Mouse (Mus musculus): ENCODE measurements around the gene Prr18.
"Not testable (repeated sequence)": the region's sequence is repeated elsewhere in the genome, so short reads cannot be mapped to it uniquely, and the experiment has no call there.

Gene Prr18

DNA sequence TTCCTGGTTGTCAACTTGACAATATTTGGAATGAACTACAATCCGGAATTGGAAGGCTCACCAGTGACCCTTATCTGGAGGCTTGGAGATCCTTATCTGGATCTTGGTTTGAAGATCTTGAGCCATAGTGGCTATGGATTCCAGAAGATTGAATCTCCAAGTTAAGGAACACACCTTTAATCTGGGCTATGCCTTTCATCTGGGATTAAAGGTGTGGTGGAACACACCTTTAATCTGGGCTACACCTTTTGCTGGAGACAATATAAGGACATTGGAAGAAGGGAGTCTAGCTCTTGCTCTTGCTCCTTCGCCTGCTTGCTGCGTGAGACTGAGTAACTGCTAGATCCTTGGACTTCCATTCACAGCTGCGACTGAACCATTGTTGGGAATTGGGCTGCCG lies at the start of gene Prr18:
Prr18 (plus strand) TSS at position 301 of the 400 bp plus-strand sequence.
- in situ Hi-C loops (cut with MboI): not testable (repeated sequence)

DNA sequence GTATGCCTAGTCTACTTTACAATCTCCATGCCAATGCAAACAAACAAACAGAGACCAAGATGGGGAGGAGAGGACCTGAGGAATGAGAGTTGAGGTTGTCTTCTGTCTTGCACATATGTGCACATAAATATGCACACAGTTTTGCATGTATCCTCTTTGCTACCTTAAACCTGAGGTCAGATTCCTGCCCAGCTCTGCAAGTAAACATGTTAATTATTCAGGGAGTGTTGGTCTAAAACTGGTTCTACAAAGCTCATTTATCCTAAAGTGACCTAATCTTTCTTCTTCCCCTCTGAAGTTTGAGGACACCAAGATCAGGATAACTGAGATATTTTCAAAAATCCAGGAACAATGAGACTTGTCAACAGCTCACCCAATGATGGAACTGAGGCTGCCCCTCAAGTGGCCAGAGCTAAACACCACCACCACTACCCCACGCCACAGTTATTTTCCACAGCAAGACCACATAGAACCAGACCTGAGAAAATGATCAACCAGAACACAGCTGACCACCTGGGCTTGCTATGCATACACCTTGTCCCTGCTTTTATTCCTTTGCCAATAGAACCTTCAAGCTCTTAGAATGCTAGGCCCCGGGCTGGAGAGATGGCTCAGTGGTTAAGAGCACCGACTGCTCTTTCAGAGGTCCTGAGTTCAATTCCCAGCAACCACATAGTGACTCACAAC lies 47.1 kb upstream of the Prr18 start:
- in situ Hi-C loops (cut with MboI): no loop called here

DNA sequence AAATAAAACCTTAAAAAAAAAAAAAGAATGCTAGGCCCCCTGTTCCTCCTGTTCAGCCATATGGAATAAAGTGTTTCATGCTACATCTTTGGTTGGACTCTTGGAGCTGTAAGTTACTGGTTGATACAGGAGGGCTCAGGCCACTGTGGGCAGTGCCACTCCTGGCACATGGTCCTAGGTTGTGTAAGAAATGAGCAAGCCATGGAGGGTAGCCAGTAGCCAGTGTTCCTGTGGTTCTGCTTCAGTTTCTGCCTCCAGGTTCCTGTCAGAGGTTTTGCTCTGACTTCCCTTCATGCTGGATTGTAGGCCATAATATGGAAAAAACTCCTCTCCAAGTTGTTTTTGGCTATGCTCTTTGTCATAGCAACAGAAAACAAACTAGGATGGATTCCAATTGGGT lies 46.5 kb upstream of the Prr18 start:
- in situ Hi-C loops (cut with MboI): no loop called here

DNA sequence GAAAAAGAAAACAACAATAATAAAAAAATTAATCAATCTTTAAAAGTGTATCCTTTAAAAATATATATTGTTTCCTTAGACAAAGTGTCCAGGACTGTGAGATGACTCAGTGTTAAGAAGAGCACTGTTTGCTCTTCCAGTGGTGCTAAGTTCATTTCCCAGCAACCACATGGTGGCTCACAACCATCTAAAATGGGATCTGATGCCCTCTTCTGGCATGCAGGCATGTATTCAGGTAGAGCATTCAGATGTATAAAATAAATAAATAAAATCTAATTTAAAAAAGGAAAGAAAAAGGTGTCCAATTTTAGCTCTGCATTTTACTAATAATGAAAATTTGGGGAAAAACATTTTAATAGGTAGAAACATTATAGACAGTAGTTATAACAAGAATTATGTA lies 41.4 kb upstream of the Prr18 start:
- in situ Hi-C loops (cut with MboI): no loop called here

DNA sequence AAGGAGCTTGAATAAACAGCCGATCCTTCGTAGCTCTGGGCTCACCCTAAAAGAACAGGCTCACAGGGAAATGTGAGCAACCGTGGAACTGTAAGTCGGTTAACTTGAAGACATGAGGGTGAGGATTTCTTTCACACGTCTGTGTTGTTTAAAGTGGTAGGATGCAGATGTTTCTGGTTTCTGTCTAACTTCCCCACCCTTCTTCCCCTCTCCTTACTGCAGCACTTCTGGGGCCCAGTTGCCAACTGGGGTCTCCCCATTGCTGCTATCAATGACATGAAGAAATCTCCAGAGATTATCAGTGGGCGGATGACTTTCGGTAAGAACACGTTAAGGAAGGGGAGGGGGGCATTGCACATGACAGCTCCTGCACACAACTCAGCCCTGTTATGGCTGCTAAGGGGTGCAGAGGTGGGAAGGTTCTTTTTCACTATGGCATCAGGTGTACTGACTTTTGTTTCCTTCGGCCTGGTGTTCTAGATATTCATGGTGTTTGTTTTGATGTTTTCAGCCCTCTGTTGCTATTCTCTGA lies 40.9 kb upstream of the Prr18 start:
- in situ Hi-C loops (cut with MboI): no loop called here

DNA sequence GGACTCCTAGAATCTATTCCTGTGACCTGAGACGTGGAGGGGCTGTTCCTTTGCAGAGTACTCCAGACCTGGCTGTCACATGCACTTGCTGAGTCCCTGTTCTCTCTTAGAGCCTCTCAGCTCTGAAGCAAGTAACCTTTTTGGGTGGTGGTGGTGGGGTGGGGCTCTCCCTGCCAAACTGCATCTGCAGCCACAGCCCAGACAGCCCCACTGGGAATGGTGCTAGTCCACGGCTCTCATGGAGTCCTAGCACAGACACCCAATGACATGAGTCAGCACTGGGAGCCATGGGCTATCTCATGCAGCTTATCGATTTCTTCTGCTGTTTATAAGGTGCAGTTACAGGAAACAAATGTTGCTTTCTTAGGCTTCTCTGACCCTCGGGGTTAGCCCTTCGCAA lies 39.5 kb upstream of the Prr18 start:
- in situ Hi-C loops (cut with MboI): no loop called here

DNA sequence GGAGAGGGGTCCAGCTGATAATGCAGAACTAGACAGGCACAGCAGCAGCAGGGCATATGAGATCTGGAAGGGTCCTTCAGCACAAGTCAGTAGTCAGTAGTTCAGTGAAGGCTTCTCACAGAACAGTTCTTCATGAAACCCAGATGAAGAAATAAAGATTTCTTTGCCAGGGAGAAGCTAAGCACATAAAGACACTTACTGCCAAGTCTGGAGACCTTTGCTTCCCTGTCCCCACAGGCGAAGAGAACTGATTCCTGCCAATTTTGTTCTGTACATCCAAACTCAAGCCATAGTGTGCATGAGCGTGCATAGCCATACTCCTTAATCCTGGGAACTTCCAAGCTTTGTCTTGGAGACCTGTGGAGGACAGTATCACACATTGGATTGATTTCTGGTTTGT lies 39.0 kb upstream of the Prr18 start:
- in situ Hi-C loops (cut with MboI): no loop called here

DNA sequence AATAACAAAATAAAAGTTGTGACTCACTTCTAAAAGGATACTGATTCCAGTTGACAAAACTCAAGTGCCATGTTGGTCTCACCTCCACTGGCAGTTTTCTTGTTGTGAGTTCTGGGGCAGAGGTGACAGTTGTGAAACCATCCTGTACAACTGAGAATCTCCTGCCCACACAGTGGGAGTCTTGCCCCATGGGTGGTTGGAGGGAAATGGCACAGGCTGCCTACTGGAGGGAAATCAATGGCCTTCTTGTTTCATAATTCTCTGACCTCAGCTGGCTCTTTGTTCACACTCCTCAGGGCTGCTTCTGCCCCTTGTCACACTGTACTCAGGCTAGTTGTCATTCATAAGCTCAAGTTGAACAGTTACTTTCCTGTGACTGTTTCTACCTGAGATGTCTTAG lies 37.7 kb upstream of the Prr18 start:
- in situ Hi-C loops (cut with MboI): no loop called here

DNA sequence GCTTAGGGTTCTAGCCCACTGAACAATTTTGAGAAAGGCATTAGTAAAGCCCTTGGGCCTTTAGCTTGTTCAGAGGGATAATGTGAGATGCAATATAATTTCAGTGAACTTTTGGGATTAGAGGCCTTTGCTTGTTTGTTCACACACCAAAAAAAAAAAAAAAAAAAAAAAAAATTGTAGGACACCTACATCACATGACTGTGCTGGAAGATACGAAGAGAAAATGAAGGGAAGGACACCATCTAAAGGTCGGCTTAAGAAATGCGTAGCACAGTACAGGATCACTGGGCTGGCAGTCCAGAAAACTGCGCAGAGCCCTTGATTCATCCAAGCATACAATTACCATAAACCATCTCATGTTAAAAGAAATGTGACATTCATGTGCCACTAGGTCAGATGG lies 35.7 kb upstream of the Prr18 start:
- in situ Hi-C loops (cut with MboI): no loop called here

DNA sequence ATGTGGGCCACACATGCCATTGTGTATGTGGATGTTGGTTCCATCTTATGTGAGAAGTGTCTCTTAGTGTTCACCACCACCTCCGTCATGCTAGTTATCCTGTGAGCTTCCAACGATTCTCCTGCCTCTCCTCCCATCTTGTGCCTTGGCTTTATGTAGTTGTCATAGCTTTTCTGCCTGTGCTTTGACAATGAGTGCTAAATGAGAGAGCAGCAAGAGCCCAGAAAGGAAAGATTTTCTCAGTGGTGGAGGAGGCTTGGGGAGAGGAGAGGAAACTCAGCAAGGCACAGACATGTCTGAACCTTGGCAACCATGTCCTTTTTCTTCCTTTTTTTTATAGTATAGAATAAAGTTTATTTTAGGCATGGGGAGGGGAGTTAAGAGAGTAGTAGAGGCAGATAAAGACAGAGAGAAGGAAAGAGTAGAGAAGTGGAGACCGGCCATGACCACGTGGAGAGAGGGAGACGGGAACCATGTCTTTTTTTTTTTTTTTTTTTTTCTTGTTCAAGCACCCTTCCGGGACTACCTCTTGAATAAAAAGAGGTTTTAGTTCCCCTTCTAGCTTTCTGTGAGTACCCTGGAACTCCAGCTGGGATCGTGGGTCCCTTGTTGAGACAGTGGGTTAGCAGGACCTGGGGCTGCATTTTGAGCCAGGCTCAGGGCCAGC lies 34.4 kb upstream of the Prr18 start:
- in situ Hi-C loops (cut with MboI): no loop called here

DNA sequence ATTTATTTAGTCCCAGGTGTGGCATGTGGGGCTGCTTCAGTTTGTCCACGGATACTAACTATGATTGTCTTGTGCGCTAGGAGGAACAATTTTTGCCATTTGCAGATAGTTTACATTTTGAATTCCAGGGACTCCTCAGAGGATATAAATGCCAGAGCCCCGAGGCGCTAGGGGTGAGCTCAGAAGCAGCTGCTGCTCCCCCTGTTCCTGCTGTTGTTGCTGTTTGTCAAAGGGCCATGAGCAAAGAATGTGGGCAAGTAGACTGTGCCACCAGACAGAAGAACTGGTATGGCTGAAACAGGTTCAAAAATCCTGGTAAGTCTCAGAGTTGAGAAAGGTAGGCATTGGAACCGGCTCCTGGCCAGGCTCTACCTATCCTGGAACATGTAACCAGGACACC lies 33.6 kb upstream of the Prr18 start:
- in situ Hi-C loops (cut with MboI): no loop called here

DNA sequence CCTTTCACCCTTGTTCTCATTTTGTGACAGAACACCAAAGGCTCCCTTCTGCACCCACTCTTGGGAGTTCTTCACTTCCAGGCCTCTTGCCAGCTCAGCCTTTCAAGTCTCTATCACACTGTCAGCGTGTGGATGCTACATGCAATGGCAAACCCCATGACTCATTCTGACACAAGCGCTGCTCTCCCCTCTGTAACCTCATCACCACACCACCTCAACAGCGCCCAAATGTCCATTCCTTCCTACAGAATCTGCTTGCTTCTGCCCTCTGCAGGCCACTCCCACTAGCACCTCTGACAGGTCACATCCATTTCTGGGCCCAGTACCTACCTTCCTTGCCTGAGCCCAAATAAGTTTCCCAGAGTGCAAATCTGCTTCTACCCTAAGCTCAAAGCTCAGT lies 31.5 kb upstream of the Prr18 start:
- in situ Hi-C loops (cut with MboI): no loop called here

DNA sequence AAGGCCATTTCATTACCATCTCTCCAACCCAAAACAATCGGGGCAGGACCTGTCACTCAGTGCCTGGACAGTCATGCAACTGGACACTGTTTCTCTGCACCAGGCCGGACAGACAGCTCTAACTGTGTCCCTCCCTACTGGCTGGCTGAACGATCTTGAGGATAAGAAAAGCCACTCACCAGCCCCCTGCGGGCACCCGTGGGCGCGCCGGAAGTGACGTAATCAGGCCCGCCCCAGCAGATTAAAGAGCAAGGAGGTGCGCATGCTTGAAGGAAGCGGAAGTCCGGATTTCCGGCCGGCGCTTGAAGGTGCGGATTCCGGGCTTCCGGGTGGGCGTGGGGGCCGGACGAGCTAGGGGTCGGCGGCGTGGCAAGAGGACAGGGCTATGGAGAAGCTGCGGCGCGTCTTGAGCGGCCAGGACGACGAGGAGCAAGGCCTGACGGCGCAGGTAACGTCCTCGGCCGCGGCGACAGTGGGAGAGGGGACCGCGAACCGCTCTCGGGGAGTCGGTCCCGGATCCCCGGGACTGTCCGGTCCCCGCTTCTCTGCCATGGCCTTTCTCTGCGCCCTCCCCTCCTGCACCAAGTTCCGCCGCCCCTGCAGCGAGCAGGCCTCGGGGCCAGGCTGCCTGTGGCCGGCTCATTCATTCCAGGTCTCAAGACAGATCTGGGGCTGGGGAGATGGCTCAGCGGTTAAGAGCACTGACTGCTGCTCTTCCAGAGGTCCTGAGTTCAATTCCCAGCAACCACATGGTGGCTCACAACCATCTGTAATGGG lies 26.2 kb upstream of the Prr18 start, which contains the start of gene Sft2d1:
Sft2d1 (plus strand) TSS at position 265 of the 777 bp plus-strand sequence.
- in situ Hi-C loops (cut with MboI): no loop called here

DNA sequence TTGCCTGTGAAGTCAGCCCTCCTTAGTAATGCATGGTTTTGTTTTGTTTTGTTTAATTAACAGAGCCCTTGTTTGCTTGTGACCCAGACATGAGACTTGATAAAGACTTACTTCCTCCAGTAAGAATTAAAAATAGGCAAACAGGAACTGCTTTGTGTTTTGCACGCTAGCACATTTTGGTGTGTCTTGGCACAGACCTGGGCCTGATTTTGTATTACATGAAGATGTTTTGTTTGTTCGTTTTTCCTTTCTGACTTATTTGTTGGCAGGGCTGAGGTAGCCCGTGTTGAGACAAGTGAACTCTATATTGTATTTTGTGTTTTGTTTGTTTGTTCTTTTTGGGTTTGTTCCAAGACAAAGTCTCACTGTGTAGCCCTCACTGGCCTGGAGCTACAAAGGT lies 25.5 kb upstream of the Prr18 start:
- in situ Hi-C loops (cut with MboI): no loop called here

DNA sequence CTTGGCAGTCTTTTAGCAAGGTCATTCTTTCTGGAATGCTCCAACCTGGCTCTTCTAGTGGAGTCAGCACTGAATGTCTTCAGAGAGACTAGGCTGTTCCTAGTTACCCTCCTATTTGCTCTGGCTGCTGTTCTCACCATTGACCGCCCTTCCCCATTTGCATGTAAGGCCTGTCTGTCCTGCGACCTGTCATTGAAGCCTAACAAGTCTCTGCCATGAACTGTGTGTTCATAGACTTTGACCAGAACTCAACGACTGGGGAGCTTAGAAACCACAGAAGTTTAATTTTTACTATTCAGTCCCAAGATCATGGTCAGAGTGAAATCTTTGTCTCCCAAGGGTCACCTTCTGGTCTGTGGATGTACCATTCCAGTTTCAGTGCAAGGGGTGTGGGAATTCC lies 23.3 kb upstream of the Prr18 start:
- in situ Hi-C loops (cut with MboI): no loop called here

DNA sequence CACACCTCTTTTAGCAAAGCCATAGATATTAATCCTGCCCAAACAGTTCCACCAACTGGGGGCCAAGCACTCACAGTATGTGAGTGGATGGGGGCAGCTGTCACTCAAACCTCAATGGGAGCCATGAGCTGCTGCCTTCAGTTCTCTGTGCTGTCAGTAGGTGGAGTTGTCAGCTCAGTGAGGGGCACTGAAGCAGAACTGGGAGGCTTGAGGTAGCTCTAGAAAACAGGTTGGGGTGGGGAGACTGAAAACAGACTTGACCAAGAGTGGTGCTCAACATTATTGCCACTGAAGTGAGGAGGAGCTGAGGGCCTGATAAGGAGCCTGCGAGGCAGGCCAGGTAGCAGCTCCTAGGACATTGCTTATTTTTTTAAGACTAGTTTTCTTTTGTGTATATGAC lies 21.0 kb upstream of the Prr18 start:
- in situ Hi-C loops (cut with MboI): no loop called here

DNA sequence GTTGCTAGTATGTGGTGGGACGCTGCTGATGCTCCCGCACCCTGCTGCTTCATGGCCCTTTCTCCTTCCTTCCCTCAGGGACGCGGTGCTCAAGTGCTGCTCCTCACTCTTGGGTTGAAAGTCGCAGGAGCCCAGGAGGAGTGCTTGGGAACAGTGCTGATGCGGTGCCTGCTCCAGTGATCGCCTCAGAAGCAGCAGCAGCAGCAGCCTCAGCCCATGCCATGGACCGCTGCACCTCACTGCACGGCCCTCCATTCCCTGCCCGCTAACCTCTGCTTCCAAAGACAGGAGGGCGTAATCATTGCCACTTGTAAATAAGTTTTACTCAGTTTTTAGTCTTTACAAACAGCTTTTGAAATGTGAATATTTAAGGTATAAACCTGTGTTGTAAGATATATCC lies 10.4 kb upstream of the Prr18 start:
- in situ Hi-C loops (cut with MboI): not testable (repeated sequence)

DNA sequence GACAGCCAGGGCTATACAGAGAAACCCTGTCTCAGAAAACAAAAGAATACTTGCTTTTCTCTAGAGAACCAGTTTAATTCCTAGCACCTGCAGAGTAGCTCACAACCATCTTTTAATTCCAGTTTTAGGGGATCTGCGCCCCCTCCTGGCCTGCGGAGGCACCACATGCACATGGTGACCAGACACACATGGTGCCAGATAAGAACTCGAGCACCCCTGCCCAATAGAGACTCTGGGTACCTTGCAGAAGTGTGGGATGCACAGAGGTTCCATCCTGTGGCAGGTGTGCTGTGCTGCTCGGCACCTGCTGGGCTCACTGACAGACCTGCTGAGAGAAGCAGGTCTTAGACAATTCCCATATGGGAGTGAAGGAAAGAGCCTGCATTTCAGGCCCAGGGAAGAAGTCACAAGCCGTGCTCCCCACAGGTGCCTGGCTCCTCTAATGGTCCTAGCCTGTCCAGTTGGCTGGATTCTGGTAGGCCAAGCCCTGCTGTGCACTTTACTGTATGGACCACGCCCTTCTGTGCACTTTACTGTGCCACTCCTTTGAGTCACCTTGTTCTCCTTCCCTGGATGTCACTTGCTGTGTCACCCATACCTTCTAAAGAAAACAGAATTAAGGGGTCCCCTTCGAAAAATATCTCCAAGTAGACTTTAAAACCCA lies 8.6 kb upstream of the Prr18 start:
- in situ Hi-C loops (cut with MboI): no loop called here

DNA sequence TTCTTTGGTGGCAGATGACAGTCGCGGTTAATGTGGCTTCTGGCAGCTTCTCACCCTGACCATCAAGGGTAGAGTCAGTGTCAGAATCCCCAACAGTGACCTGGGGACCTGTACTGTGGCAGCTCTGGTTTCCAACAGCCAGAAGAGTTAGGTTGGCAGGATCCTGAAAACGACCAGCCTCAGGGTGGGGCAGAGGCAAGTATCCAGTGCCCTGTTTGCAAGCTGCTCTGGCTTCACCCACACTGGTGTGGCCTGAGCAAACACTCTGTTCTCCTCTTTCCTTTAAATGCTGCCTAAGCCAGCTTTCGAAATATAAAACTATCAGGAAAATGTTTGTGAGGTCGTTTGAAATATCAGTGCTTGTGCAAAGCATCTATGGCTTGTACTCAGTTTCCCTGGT lies 6.7 kb upstream of the Prr18 start:
- in situ Hi-C loops (cut with MboI): no loop called here

DNA sequence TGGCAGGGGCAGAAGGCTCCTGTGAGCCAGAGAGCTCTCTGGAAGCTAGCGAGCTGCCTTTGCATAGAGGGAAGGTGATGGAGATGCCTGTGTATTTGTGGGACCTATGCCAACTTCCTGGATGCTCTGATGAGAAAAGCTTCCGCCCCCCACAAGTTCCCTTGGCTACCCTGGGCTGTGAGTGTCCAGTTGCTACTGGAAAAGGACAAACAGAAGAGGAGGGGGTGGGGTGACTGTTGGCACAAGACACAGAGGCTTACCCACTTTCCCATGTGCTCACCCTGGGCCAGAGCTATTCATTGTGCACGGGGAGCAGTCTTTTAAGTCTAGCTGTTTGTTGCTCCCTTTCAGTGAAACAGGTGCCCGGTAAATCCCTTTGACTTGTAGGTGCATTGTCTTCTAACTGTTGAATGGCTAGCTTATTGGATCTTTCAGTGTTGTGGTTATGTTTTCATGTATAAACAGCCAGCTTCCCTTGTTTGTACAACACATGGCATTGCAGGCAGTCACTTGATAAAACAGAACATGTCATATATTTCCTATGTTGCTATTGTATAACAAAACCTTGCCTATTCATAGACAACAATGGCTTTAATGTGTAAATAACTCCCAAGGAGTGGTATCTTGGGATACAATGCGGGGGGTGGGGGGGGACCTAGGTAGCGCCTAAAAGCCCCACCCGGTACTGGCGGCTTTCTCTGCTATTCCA lies 2.6 kb downstream of the Prr18 start:
- in situ Hi-C loops (cut with MboI): no loop called here

Measured in mature B cell (primary cell).